Mouse (Mus musculus): Measurements from ENCODE around the gene Rhbdl1.
"Not testable (repeated sequence)": the region's sequence is repeated elsewhere in the genome, so short reads cannot be mapped to it uniquely, and the experiment has no call there.

The Rhbdl1 gene

GRCm38 (mm10) chr17:25871566-25871965 is 34.5 kb upstream of the Rhbdl1 start:
- not testable (repeated sequence) for DNase-seq (ENCODE audit: low spot score)

GRCm38 (mm10) chr17:25869954-25870353 is 32.9 kb upstream of the Rhbdl1 start:
- no peak for DNase-seq (ENCODE audit: low spot score)

GRCm38 (mm10) chr17:25869498-25869897 is 32.4 kb upstream of the Rhbdl1 start:
- DNase-seq (ENCODE audit: low spot score), result no peak

DNA sequence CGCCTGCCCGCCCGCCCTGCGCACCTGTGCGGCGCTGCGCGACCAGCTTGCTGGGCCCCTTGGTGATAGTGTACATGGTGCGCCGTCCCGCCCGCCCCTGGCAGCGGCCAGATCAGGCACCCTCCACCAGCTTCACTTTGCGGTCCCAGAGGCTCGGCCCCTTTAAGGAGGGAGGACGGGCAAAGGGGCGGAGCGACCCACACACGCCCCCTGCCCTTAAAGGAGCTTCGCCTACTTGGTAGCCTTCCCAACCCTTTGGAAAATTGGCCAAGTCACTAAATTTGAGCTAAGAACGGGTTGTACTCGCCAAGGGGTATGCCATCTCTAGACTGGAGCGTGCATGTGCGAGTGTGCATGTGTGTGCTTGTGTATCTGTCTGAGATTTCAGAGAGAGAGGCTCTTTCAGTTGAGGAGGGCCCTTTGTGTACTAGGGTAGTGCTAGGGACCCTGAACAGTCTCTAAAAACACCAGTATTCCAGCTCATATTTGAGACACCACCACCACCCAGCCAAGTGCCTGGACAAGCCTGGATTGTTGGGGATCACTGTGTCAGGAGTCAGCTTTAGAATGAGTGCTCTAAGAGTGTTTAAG is 31.6 kb upstream of the Rhbdl1 start, which contains the start of gene Mcrip2:
Gene Mcrip2 (minus strand): TSS at position 164 of the 591 bp plus-strand sequence.
- peak; percentile 83 for DNase-seq (ENCODE audit: low spot score)

- no peak for DNase-seq (ENCODE audit: low spot score)
These were observed 30.9 kb upstream of the Rhbdl1 start for GRCm38 (mm10) chr17:25867836-25868600.

DNA sequence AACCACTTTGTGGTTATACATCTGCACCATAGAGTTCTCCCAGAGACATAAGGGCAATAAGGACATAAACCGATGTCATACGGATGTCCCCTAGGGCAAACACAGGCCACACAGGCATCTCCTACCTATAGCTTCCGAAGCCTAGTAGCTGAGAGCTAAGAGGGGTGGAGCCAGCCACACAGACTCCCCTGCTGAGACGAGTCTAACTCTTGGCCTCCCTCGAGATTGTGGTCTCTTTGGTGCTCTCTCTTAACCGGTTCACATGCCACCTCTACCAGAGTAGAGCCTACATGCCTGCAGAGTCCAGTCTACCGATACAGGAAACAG is 30.4 kb upstream of the Rhbdl1 start:
- DNase-seq (ENCODE audit: low spot score), result no peak

GRCm38 (mm10) chr17:25866172-25866571 is 29.1 kb upstream of the Rhbdl1 start:
- DNase-seq (ENCODE audit: low spot score), result no peak

DNA sequence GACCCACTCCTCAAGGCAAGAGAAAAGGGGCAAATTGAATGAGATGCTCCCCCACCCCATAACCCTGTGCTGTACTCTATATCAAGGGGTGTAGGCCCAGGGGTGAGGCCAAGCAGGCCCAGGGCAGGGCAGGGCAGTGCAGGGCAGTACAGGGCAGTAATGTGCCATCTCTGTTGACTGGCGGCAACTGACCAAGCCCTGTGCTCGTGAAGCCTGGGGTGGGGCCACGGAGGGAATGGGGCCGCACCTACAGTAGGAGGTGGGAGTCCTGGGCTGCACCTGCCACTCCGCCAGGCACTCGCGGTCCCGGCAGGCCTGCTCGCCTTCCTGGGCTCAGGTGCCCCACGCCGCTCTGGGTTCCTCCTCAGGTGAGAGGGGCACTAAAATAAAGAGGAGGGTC is 28.2 kb upstream of the Rhbdl1 start:
- DNase-seq (ENCODE audit: low spot score), result no peak

DNA sequence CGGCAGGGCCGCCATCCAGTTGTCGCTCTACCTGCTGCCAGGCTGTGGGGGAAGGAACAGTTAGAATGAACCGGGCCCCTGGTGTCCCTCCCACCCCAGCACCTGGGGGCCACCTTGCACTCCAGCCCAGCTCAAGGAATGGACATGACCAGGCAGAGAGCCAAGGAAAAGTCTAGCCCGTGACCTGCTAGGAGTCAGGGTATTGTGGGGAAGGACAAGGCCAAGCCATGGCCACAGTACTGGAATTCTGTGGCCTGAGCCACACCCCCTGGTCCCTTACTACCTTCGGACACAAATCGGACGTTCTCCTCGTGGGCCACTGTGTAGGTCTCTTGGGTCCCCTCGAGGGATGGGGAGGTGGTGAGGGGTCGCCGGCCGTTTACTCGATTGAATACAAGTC is 27.2 kb upstream of the Rhbdl1 start:
- DNase-seq (ENCODE audit: low spot score), result no peak

- DNase-seq (ENCODE audit: low spot score), result no peak
These were observed 26.6 kb upstream of the Rhbdl1 start for GRCm38 (mm10) chr17:25863681-25864080.

- no peak for DNase-seq (ENCODE audit: low spot score)
These were observed 24.9 kb upstream of the Rhbdl1 start for GRCm38 (mm10) chr17:25861704-25862612.

- peak; percentile 93 for DNase-seq (ENCODE audit: low spot score)
These were observed 24.0 kb upstream of the Rhbdl1 start, which contains the start of gene Wdr90 for GRCm38 (mm10) chr17:25860832-25861703. TSS of gene Wdr90 (minus strand) at chr17:25861501.

DNA sequence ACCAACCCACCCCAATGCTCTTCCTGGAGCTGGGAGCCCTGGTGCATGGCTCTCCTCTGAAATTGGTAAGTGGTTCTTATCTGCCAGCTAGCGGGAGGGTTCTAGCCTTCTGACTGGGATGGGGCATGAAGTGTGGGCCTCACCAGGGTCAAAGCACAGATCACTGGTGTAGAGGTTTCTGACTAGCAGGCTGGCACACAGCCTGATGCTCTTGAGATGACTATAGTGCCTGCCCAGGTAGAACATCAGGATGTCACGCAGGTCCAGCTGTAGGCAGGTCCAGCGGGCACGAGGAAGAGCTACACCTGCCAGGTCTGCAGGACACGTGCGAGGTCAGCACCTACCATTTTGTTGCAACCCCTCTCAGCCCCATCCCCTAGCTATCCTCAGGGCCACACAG is 23.1 kb upstream of the Rhbdl1 start:
- no peak for DNase-seq (ENCODE audit: low spot score)

GRCm38 (mm10) chr17:25844396-25844901 is 7.4 kb upstream of the Rhbdl1 start, which contains the start of gene Rhot2:
TSS of gene Rhot2 (minus strand) at chr17:25844851.
- DNase-seq (ENCODE audit: low spot score), result peak; percentile 95

- DNase-seq (ENCODE audit: low spot score), result no peak
These were observed 6.7 kb upstream of the Rhbdl1 start for GRCm38 (mm10) chr17:25843636-25844395.

DNA sequence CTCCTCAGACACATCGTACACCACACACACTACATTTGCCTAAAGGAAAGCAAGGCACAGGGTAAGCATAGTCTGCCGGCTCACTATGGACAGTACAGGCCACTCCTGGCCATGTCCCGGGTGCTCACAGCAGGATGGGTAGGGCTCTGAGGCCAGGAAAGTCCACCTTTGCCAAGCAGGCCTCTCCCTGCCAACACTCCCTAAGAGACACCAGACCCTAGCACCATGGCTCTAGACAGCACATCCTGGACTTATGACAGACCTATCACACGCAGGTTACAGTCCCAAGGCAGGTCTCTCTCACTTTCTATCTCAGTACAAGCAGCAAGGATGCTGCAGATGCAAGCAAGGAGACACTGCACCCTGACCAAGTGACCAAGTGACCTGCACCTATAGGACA is 6.0 kb upstream of the Rhbdl1 start:
- no peak for DNase-seq (ENCODE audit: low spot score)

DNA sequence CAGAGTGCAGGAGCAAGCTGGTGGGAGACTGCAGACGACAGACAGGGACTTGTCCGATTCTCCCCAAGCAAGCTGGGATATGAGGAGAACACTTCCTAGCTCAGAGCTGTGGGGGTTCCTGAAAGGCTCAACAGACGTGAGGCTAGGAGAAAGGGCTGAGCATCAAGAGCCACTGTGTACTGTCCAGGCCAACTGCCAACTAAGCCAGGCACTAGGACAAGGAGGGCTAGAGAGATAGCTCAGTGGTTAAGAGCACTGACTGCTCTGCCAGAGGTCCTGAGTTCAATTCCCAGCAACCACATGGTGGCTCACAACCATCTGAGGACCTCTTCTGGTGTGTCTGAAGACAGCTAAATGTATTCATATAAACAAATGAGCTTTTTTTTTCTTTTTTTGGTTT is 5.4 kb upstream of the Rhbdl1 start:
- DNase-seq (ENCODE audit: low spot score), result no peak

DNA sequence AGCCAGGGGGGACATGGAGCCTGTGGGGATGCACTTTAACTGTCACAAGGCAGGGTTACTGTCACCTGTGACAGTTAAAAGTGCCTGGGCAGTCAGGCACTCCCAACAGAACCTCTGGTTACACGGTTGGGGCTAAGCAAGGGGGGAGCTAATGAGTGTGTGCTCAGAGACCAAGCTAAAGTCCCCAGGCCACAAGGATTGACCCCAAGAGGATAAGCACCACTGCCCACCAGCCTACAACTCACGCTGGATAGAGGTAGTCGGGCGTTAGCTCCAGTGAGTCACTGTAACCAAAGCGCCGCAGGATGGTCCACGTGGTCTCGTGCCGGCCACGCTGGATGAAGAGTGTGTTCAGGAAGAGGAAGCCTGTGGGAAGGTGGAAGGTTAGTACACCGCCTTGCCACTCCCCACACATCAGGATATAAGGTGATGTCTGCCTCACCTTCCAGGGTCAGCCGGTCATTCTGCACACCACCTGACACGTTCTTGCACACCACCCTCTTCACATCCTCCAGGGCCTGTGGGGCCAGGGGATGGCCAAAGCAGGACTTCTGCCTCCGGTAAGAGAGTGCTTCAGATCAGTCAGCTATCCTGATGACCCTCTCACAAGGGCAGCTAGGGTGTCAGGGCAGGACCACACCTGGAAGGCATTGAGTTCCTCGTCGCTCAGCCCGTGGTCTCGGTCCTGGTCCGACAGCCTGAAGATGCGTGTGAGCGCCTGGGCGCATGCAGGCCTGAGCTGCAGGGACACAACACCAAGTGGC is 4.2 kb upstream of the Rhbdl1 start, which contains the start of gene Gm20683:
Gene Gm20683 (minus strand): TSS at position 647 of the 764 bp plus-strand sequence.
- DNase-seq (ENCODE audit: low spot score), result no peak

DNA sequence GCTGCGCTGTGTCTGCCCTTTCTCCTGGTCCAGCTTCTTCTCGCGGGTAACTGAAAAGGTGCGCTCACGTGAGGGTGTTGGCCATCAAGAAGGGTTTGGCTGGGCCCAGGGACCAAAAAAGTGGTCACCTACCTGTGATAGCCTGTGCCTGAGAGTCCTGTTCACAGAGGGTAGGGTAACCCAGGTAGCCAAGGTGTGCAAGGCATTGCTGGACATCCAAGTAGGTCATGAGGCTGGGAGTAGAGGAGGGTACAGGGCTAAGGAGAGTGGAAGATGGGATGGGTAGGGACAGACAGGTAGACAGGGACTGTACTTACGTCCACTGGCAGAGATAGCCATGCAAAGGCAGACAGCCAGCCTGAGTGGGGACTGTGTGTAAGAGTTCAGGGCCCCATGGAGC is 3.4 kb upstream of the Rhbdl1 start:
- DNase-seq (ENCODE audit: low spot score), result no peak

All from layer of hippocampus, adult 11-12 months (tissue).